Mouse (Mus musculus) lung, embryonic 14.5 days (tissue): ENCODE measurements around the gene Ugt1a9. TPM values are rescaled to one million over a fixed set of nuclear protein-coding genes. Genes with fewer than 3 reads are reported as not detected.
"Not testable (repeated sequence)": the region's sequence is repeated elsewhere in the genome, so short reads cannot be mapped to it uniquely, and the experiment has no call there.

Experiments used
- ATAC-seq: fragments of 200-750 bp; cut with Nextera tagmentation; 2 replicates; pipeline ENCODE4 v1.8.0; 2017; ENCODE audit warnings: mild to moderate bottlenecking, moderate TSS enrichment, moderate library complexity; ENCODE audit not compliant: insufficient read depth
- DNase-seq: peaks from one replicate; pipeline ENCODE4 v3.0.0-alpha.2; 2015
- H3K27ac ChIP-seq: fragments of 300-500 bp; sonication (generic); 2 replicates; pipeline ENCODE4 v1.5.1; 2014; ENCODE audit warnings: low read depth, mild to moderate bottlenecking, moderate library complexity
- H3K27me3 ChIP-seq: fragments of 300-500 bp; sonication (generic); 2 replicates; pipeline ENCODE4 v1.6.1; 2014; ENCODE audit warnings: low read length, control low read depth; ENCODE audit not compliant: insufficient read depth
- H3K36me3 ChIP-seq: fragments of 300-500 bp; sonication (generic); 2 replicates; pipeline ENCODE4 v1.6.1; 2014; ENCODE audit warnings: control low read depth; ENCODE audit not compliant: insufficient read depth
- H3K4me1 ChIP-seq: fragments of 300-500 bp; sonication (generic); 2 replicates; pipeline ENCODE4 v1.6.1; 2014; ENCODE audit warnings: antibody characterized with exemption, control low read depth; ENCODE audit not compliant: insufficient read depth
- H3K4me2 ChIP-seq: fragments of 300-500 bp; sonication (generic); 2 replicates; pipeline ENCODE4 v1.6.1; 2014; ENCODE audit warnings: mild to moderate bottlenecking
- H3K4me3 ChIP-seq: fragments of 300-500 bp; sonication (generic); 2 replicates; pipeline ENCODE4 v1.5.1; 2014; ENCODE audit warnings: low read depth, low read length
- H3K9ac ChIP-seq: fragments of 300-500 bp; sonication (generic); 2 replicates; pipeline ENCODE4 v1.6.1; 2014
- H3K9me3 ChIP-seq: fragments of 300-500 bp; sonication (generic); 2 replicates; pipeline ENCODE4 v1.6.1; 2016; ENCODE audit warnings: low read depth, low read length, control low read depth
- CTCF ChIP-seq: IDR thresholded peaks from 2 replicates; pipeline ENCODE4 v1.5.1; 2016; ENCODE audit warnings: antibody characterized with exemption, low read depth
- WGBS: fragments of 180-500 bp; shearing (Covaris S2); extraction: QIAGEN DNeasy Blood & Tissue Kit; methylation state at CpG from one replicate; pipeline ENCODE4 v1.1.7; 2014; 5-methylcytosine and 5-hydroxymethylcytosine counted together
- polyA plus RNA-seq: library from polyadenylated mRNA; unstranded; fragments of >200 nt; fragmentation: Nextera tagmentation; extraction: Ambion mirVana; gene quantifications from 2 replicates; pipeline ENCODE4 v1.2.1, GENCODE M21; 2014

The Ugt1a9 gene
- polyA plus RNA-seq, 1 experiment from 2014 or later = not detected

- no peaks in the 10 kb centered on the region for H3K36me3 ChIP-seq
- H3K4me1 ChIP-seq = no peaks in the 10 kb centered on the region
- peak within 1 kb of the TSS; percentile 83; the same call in 1 of the 2 replicates for H3K27ac ChIP-seq
- no peak for TF ChIP-seq CTCF
- H3K4me2 ChIP-seq = peak within 1 kb of the TSS; percentile 38
- DNase-seq (peak; percentile 86), ATAC-seq (peak; percentile 93)
- H3K4me3 ChIP-seq = no peak within 1 kb of the TSS
- no peaks in the 10 kb centered on the region for H3K9me3 ChIP-seq
- H3K9ac ChIP-seq = no peak within 1 kb of the TSS
- no peaks in the 10 kb centered on the region for H3K27me3 ChIP-seq
- WGBS = 27% methylated on average over 10 of the region's 10 CpGs
These were observed 24.4 kb downstream of the Ugt1a9 start, which contains the start of gene Ugt1a7c for GRCm38 (mm10) chr1:88094941-88095492. Gene Ugt1a7c, plus strand, starts transcription at chr1:88095062.

GRCm38 (mm10) chr1:88098546-88098945, 27.9 kb downstream of the Ugt1a9 start:
- H3K9ac ChIP-seq, H3K27me3 ChIP-seq, H3K36me3 ChIP-seq, H3K4me1 ChIP-seq, H3K4me2 ChIP-seq, H3K4me3 ChIP-seq, H3K27ac ChIP-seq, ATAC-seq, H3K9me3 ChIP-seq, DNase-seq: not testable (repeated sequence)
- 82% methylated on average over 3 of the region's 3 CpGs for WGBS

- H3K27ac ChIP-seq, H3K4me2 ChIP-seq, H3K4me3 ChIP-seq, H3K9me3 ChIP-seq, H3K4me1 ChIP-seq, ATAC-seq, DNase-seq, H3K9ac ChIP-seq, H3K36me3 ChIP-seq, H3K27me3 ChIP-seq: not testable (repeated sequence)
- WGBS = 70% methylated on average over 2 of the region's 2 CpGs
These were observed 29.1 kb downstream of the Ugt1a9 start for GRCm38 (mm10) chr1:88099691-88100090.

- not testable (repeated sequence) for H3K27me3 ChIP-seq, H3K4me1 ChIP-seq, H3K9ac ChIP-seq, H3K4me3 ChIP-seq, H3K27ac ChIP-seq, H3K9me3 ChIP-seq, ATAC-seq, DNase-seq, H3K4me2 ChIP-seq, H3K36me3 ChIP-seq
- WGBS = 41% methylated on average over 3 of the region's 3 CpGs
These were observed 32.4 kb downstream of the Ugt1a9 start, which contains the start of gene Ugt1a6b for GRCm38 (mm10) chr1:88103019-88103418. Gene Ugt1a6b, plus strand, starts transcription at chr1:88103252.

DNA sequence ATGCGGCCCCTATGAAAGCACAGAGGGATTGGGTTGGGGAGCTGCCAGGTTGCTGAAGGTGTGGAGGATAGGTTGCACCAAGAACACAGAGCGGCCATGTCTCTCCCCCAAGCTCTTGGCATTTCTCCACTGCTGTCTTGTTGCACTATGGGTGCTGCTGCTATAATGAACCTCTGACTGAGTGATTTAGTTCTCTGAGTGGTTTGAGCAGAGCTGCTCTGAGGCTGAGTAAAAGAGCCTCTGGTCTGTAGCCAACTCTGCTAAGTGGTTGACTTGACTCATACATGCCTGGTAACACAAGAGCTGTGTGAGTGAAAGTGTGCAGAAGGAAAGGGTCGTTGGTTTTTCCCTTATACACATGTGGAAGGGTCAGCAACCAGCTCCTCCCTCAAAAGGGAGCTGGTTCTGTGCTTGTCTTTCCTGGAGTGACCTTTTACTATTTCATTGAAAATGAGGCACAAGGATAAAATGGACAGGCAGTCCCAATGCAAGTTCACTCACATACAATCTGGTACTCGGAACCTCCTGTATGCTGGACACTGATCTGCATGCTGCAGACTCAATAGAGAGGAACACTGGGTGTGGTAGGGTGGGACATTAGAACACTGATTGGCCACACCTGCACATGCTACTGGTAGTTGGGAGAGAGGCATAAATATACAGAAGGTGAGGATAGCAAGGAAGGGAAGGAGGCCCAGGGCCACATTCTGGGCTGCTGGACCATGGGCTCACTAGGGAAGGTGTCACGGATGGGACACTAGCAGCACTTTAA, 33.3 kb downstream of the Ugt1a9 start:
- ATAC-seq, H3K4me2 ChIP-seq, H3K27ac ChIP-seq, H3K9me3 ChIP-seq, H3K36me3 ChIP-seq, H3K9ac ChIP-seq, H3K4me3 ChIP-seq, H3K27me3 ChIP-seq, DNase-seq, H3K4me1 ChIP-seq: not testable (repeated sequence)
- 70% methylated on average over 4 of the region's 5 CpGs for WGBS

- ATAC-seq = no peak
- Histone ChIP-seq H3K4me2 (no peak overlapping the region), H3K27ac (no peak overlapping the region), H3K4me3 (no peak overlapping the region), H3K27me3 (no peaks in the 10 kb centered on the region), H3K4me1 (no peaks in the 10 kb centered on the region), H3K36me3 (no peaks in the 10 kb centered on the region), H3K9me3 (no peaks in the 10 kb centered on the region), H3K9ac (no peak overlapping the region)
- no peak for TF ChIP-seq CTCF
- WGBS = 87% methylated on average over 1 of the region's 1 CpGs
- DNase-seq = no peak
These were observed 34.2 kb downstream of the Ugt1a9 start for GRCm38 (mm10) chr1:88104667-88105430.

GRCm38 (mm10) chr1:88105656-88106055, 35.1 kb downstream of the Ugt1a9 start:
- WGBS = 49% methylated on average over 2 of the region's 2 CpGs
- no peak overlapping the region for H3K4me2 ChIP-seq
- H3K4me1 ChIP-seq = no peaks in the 10 kb centered on the region
- H3K9ac ChIP-seq = no peak overlapping the region
- no peak overlapping the region for H3K27ac ChIP-seq
- no peak overlapping the region for H3K4me3 ChIP-seq
- H3K9me3 ChIP-seq = no peaks in the 10 kb centered on the region
- DNase-seq (no peak), ATAC-seq (no peak)
- H3K27me3 ChIP-seq = no peaks in the 10 kb centered on the region
- H3K36me3 ChIP-seq = no peaks in the 10 kb centered on the region
- TF ChIP-seq CTCF = no peak

DNA sequence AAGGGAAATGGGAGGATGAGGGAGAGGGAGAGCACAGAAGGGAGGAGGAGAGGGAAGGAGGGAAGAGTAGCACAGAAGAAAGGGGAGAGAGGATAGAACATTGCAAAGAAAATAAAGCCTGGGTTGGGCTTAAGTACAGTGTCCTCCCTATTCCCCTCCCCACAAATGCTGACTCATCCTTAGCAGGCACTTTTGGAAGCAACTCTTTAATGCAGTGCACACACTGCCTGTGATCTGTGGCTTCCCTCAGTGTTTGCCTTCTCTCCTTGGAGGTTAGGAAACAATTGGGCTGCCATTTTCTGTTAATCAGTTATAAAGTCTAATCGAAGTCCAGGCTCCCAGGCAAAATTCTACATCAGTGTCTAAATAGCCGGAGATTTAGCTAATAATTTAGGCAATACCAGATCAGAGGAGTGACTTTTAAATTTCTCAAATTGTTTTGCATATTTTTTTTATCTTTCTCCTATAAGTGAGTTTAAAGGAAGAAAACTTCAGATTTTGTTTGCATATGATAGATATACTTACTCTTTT, 38.5 kb downstream of the Ugt1a9 start:
- WGBS = 52% methylated on average over 2 of the region's 2 CpGs
- not testable (repeated sequence) for H3K27me3 ChIP-seq, DNase-seq, H3K9ac ChIP-seq, H3K4me2 ChIP-seq, H3K36me3 ChIP-seq, H3K9me3 ChIP-seq, H3K4me3 ChIP-seq, H3K4me1 ChIP-seq, H3K27ac ChIP-seq
- ATAC-seq = peak; percentile 60; the same call in 1 of the 2 replicates

- not testable (repeated sequence) for H3K27me3 ChIP-seq
- 56% methylated on average over 2 of the region's 2 CpGs for WGBS
These were observed 39.0 kb downstream of the Ugt1a9 start for GRCm38 (mm10) chr1:88109604-88110003.

DNA sequence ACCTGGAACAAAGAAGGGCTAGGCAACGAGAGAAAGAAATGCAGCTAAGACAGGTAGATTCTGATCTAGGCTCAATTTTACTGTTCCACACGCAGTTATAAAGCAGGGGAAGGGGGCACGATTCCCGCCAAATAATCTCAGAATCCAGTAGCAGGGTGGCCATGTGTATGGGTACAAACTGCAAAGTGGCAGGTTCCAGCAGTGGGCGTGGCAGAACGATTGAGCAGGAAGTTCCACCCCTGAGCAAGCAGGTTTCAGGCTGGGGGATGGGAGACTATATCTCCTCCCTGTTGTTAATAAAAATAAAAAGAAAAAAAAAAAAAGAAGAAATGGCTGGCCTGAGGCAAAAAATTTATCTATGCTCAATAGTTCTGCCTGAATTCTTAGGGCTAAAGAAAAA, 42.2 kb downstream of the Ugt1a9 start:
- not testable (repeated sequence) for H3K9ac ChIP-seq, H3K36me3 ChIP-seq, H3K4me1 ChIP-seq, ATAC-seq, H3K4me2 ChIP-seq, H3K27ac ChIP-seq, H3K27me3 ChIP-seq, H3K4me3 ChIP-seq, DNase-seq, H3K9me3 ChIP-seq
- WGBS = 93% methylated on average over 6 of the region's 6 CpGs

More at GRCm38 (mm10) chr1:88109604-88110003, 39.0 kb downstream of the Ugt1a9 start:
- not testable (repeated sequence) for ATAC-seq, DNase-seq, H3K36me3 ChIP-seq, H3K9me3 ChIP-seq, H3K4me3 ChIP-seq, H3K27ac ChIP-seq, H3K9ac ChIP-seq, H3K4me1 ChIP-seq, H3K4me2 ChIP-seq
